Mouse (Mus musculus): ENCODE data around the gene Hoxd10. TPM values are rescaled to one million over a fixed set of nuclear protein-coding genes. Genes with fewer than 3 reads are reported as not detected.

Hoxd10 gene
- total and polyA plus RNA-seq, 3 experiments = not detected

- Histone ChIP-seq H3K4me3 (replicated peaks in 1 of 3; ENCODE audit: low read depth in 2 of 3, low read length in 2 of 3, poor library complexity in 1 of 3) (no peak overlapping the region), H3K4me1 (ENCODE audit: control insufficient read depth in 1 of 2, insufficient read depth in 2 of 2) (peaks cover 0 to 5% of the 10 kb centered on the region in 2 experiments; a peak in 2 of 4 replicates), H3K9ac (ENCODE audit: insufficient read depth, low read depth) (no peak overlapping the region), H3K79me2 (replicated peaks; ENCODE audit: control insufficient read depth, extremely low read depth, insufficient read depth, poor library complexity, severe bottlenecking) (no peaks in the 10 kb centered on the region), H3K27me3 (replicated peaks) (no peaks in the 10 kb centered on the region), H3K27ac (ENCODE audit: insufficient read depth, low read depth) (no peak overlapping the region), H3K9me3 (replicated peaks; ENCODE audit: low read length) (peaks cover 11% of the 10 kb centered on the region), H3K36me3 (replicated peaks in 1 of 2; ENCODE audit: control insufficient read depth in 1 of 2, insufficient read depth in 1 of 2, low read length in 1 of 2) (no peaks in the 10 kb centered on the region), H3K4me2 (ENCODE audit: insufficient read depth, low read depth, poor library complexity, severe bottlenecking) (no peak overlapping the region)
- DNase-seq (ENCODE audit: extremely low read depth) = no peak
- TF ChIP-seq HCFC1 (IDR thresholded peaks at IDR 0.05; ENCODE audit: low read depth, low read length) (no peak), MEF2A (IDR thresholded peaks at IDR 0.05; ENCODE audit: borderline replicate concordance, low read depth, low read length) (no peak), ZKSCAN1 (IDR thresholded peaks at IDR 0.05; ENCODE audit: borderline replicate concordance, low read depth, low read length) (no peak), EP300 (IDR thresholded peaks at IDR 0.05; ENCODE audit: low read length) (no peak)
- in situ Hi-C loops (cut with MboI; ENCODE audit: low pct_ligation_motif_present, low pct_unique_long_range_greater_than_20kb, low sequenced_read_pairs) = loop anchor here (10.0 to 25.0 kb wide), 3 partner anchors 372 to 1079 kb away; partner anchors contain the start of gene Chrna1
- dilution Hi-C loops (cut with MboI; ENCODE audit: extremely low pct_ligation_motif_present, extremely low pct_unique_long_range_greater_than_20kb, low sequenced_read_pairs) = no loop called here
Measured at GRCm38 (mm10) chr2:74666411-74666810, 25.3 kb upstream of the Hoxd10 start.

- no peak for TF ChIP-seq USF1 (IDR thresholded peaks at IDR 0.05; ENCODE audit: low read depth, low read length)
- TF ChIP-seq IRF4 (IDR thresholded peaks at IDR 0.05; ENCODE audit: low read depth, low read length) = no peak
- TF ChIP-seq ZMIZ1 (IDR thresholded peaks at IDR 0.05; ENCODE audit: low read depth, low read length) = no peak
- TF ChIP-seq ZNF384 (IDR thresholded peaks at IDR 0.05; ENCODE audit: low read depth, low read length) = no peak
- TF ChIP-seq TBP (conservative IDR thresholded peaks at IDR 0.05; ENCODE audit: low read depth, low read length) = no peak
- TF ChIP-seq USF2 (conservative IDR thresholded peaks at IDR 0.05; ENCODE audit: low read depth, low read length) = no peak
- dilution Hi-C loops (cut with MboI; ENCODE audit: extremely low pct_ligation_motif_present, extremely low pct_unique_long_range_greater_than_20kb, low sequenced_read_pairs) = no loop called here
- H3K36me3 ChIP-seq (replicated peaks in 1 of 2; ENCODE audit: control insufficient read depth in 1 of 2, insufficient read depth in 1 of 2, low read length in 1 of 2) = no peaks in the 10 kb centered on the region
- H3K4me1 ChIP-seq (ENCODE audit: control insufficient read depth in 1 of 2, insufficient read depth in 2 of 2) = peaks cover 0 to 5% of the 10 kb centered on the region in 2 experiments; a peak in 2 of 4 replicates
- no peak for DNase-seq (ENCODE audit: extremely low read depth)
- H3K27ac ChIP-seq (ENCODE audit: insufficient read depth, low read depth) = no peak overlapping the region
- peaks cover 11% of the 10 kb centered on the region for H3K9me3 ChIP-seq (replicated peaks; ENCODE audit: low read length)
- no peaks in the 10 kb centered on the region for H3K79me2 ChIP-seq (replicated peaks; ENCODE audit: control insufficient read depth, extremely low read depth, insufficient read depth, poor library complexity, severe bottlenecking)
- in situ Hi-C loops (cut with MboI; ENCODE audit: low pct_ligation_motif_present, low pct_unique_long_range_greater_than_20kb, low sequenced_read_pairs) = loop anchor here (10.0 to 25.0 kb wide), 3 partner anchors 373 to 1080 kb away; partner anchors contain the start of gene Chrna1
- H3K4me3 ChIP-seq (replicated peaks in 1 of 3; ENCODE audit: low read depth in 2 of 3, low read length in 2 of 3, poor library complexity in 1 of 3) = no peak overlapping the region
- H3K9ac ChIP-seq (ENCODE audit: insufficient read depth, low read depth) = no peak overlapping the region
- H3K4me2 ChIP-seq (ENCODE audit: insufficient read depth, low read depth, poor library complexity, severe bottlenecking) = no peak overlapping the region
- H3K27me3 ChIP-seq (replicated peaks) = no peaks in the 10 kb centered on the region
Measured at GRCm38 (mm10) chr2:74667191-74667841, 24.4 kb upstream of the Hoxd10 start.

- H3K36me3 ChIP-seq (replicated peaks in 1 of 2; ENCODE audit: control insufficient read depth in 1 of 2, insufficient read depth in 1 of 2, low read length in 1 of 2) = no peaks in the 10 kb centered on the region
- no peaks in the 10 kb centered on the region for H3K27me3 ChIP-seq (replicated peaks)
- no peaks in the 10 kb centered on the region for H3K79me2 ChIP-seq (replicated peaks; ENCODE audit: control insufficient read depth, extremely low read depth, insufficient read depth, poor library complexity, severe bottlenecking)
- H3K4me2 ChIP-seq (ENCODE audit: insufficient read depth, low read depth, poor library complexity, severe bottlenecking) = no peak within 1 kb of the TSS
- dilution Hi-C loops (cut with MboI; ENCODE audit: extremely low pct_ligation_motif_present, extremely low pct_unique_long_range_greater_than_20kb, low sequenced_read_pairs) = no loop called here
- H3K9ac ChIP-seq (ENCODE audit: insufficient read depth, low read depth) = no peak within 1 kb of the TSS
- no peak for DNase-seq (ENCODE audit: extremely low read depth)
- H3K4me1 ChIP-seq (ENCODE audit: control insufficient read depth in 1 of 2, insufficient read depth in 2 of 2) = peaks cover 0 to 10% of the 10 kb centered on the region in 2 experiments; a peak in 2 of 4 replicates
- no peak within 1 kb of the TSS for H3K27ac ChIP-seq (ENCODE audit: insufficient read depth, low read depth)
- in situ Hi-C loops (cut with MboI; ENCODE audit: low pct_ligation_motif_present, low pct_unique_long_range_greater_than_20kb, low sequenced_read_pairs) = loop anchor here (10.0 to 25.0 kb wide), 3 partner anchors 373 to 1081 kb away; partner anchors contain the start of gene Chrna1
- peaks cover 11% of the 10 kb centered on the region for H3K9me3 ChIP-seq (replicated peaks; ENCODE audit: low read length)
- no peak within 1 kb of the TSS for H3K4me3 ChIP-seq (replicated peaks in 1 of 3; ENCODE audit: low read depth in 2 of 3, low read length in 2 of 3, poor library complexity in 1 of 3)
- TF ChIP-seq ELF1 (IDR thresholded peaks at IDR 0.05; ENCODE audit: low read depth, low read length) (no peak), BHLHE40 (IDR thresholded peaks at IDR 0.05; ENCODE audit: low read depth, low read length) (no peak), CTCF (conservative IDR thresholded peaks at IDR 0.05 in 1 of 2, IDR thresholded peaks at IDR 0.05 in 1 of 2; ENCODE audit: low read depth in 2 of 2, low read length in 2 of 2) (no peak), UBTF (IDR thresholded peaks at IDR 0.05; ENCODE audit: low read depth, low read length) (no peak), ETS1 (conservative IDR thresholded peaks at IDR 0.05; ENCODE audit: low read depth, low read length) (no peak), PAX5 (IDR thresholded peaks at IDR 0.05; ENCODE audit: low read length) (no peak), MAFK (IDR thresholded peaks at IDR 0.05; ENCODE audit: insufficient replicate concordance, low read length) (no peak), ZC3H11A (IDR thresholded peaks at IDR 0.05; ENCODE audit: low read depth, low read length) (no peak), KAT2A (IDR thresholded peaks at IDR 0.05; ENCODE audit: insufficient replicate concordance, low read length) (no peak), USF1 (IDR thresholded peaks at IDR 0.05; ENCODE audit: low read depth, low read length) (no peak), RCOR1 (conservative IDR thresholded peaks at IDR 0.05; ENCODE audit: low read depth, low read length) (no peak), CHD2 (IDR thresholded peaks at IDR 0.05; ENCODE audit: low read length) (no peak), ZMIZ1 (IDR thresholded peaks at IDR 0.05; ENCODE audit: low read depth, low read length) (no peak), RAD21 (IDR thresholded peaks at IDR 0.05; ENCODE audit: low read depth, low read length) (no peak), GABPA (IDR thresholded peaks at IDR 0.05; ENCODE audit: insufficient replicate concordance, low read depth, low read length) (no peak), USF2 (conservative IDR thresholded peaks at IDR 0.05; ENCODE audit: low read depth, low read length) (no peak), TCF12 (IDR thresholded peaks at IDR 0.05; ENCODE audit: low read depth, low read length) (no peak)
Measured at GRCm38 (mm10) chr2:74667842-74668357, 23.8 kb upstream of the Hoxd10 start, which contains the start of gene Hoxd13. Gene Hoxd13, plus strand, starts transcription at chr2:74668310.
